Mouse (Mus musculus) mouse embryonic stem cell (cell line): ENCODE measurements around the gene Sarnp.

Source experiments
- in situ Hi-C, 2 experiments: fragments of 300-500 bp; cut with MboI; formaldehyde crosslinking; loops; 1 replicate in 1 of 2; 3 replicates in 1 of 2; pipeline ENCODE4 v1.14.3; 2019 to 2020; ENCODE audit warnings: low sequenced_read_pairs in 2 of 2, low pct_unique_long_range_greater_than_20kb in 1 of 2, mixed read lengths in 1 of 2; ENCODE audit not compliant: unreplicated experiment in 1 of 2

Sarnp gene

GRCm38 (mm10) chr10:128902409-128902988 is 85.4 kb downstream of the Sarnp start:
- in situ Hi-C loops: no loop called here

- in situ Hi-C loops: no loop called here
These were observed 87.7 kb downstream of the Sarnp start for GRCm38 (mm10) chr10:128904812-128905211.

- in situ Hi-C loops: no loop called here
These were observed 91.8 kb downstream of the Sarnp start for GRCm38 (mm10) chr10:128908778-128909448.

GRCm38 (mm10) chr10:128909567-128910028 is 92.5 kb downstream of the Sarnp start:
- in situ Hi-C loops: no loop called here

GRCm38 (mm10) chr10:128910066-128910841 is 93.1 kb downstream of the Sarnp start:
- in situ Hi-C loops: no loop called here

GRCm38 (mm10) chr10:128911430-128911829 is 94.3 kb downstream of the Sarnp start:
- in situ Hi-C loops: no loop called here

- in situ Hi-C loops: no loop called here
These were observed 95.1 kb downstream of the Sarnp start for GRCm38 (mm10) chr10:128912268-128912667.

- in situ Hi-C loops: no loop called here
These were observed 95.7 kb downstream of the Sarnp start for GRCm38 (mm10) chr10:128912791-128913190.

GRCm38 (mm10) chr10:128913219-128913618 is 96.1 kb downstream of the Sarnp start:
- in situ Hi-C loops: no loop called here

- in situ Hi-C loops: no loop called here
These were observed 96.6 kb downstream of the Sarnp start for GRCm38 (mm10) chr10:128913696-128914095.

GRCm38 (mm10) chr10:128915550-128915949 is 98.4 kb downstream of the Sarnp start:
- in situ Hi-C loops: no loop called here

- in situ Hi-C loops: no loop called here
These were observed 99.5 kb downstream of the Sarnp start for GRCm38 (mm10) chr10:128916665-128917064.

GRCm38 (mm10) chr10:128917400-128917799 is 100.3 kb downstream of the Sarnp start:
- in situ Hi-C loops: no loop called here

- in situ Hi-C loops: no loop called here
These were observed 101.1 kb downstream of the Sarnp start for GRCm38 (mm10) chr10:128918246-128918645.

- in situ Hi-C loops: no loop called here
These were observed 102.1 kb downstream of the Sarnp start for GRCm38 (mm10) chr10:128919203-128919631.

- in situ Hi-C loops: no loop called here
These were observed 102.8 kb downstream of the Sarnp start for GRCm38 (mm10) chr10:128919966-128920365.

- in situ Hi-C loops: no loop called here
These were observed 103.6 kb downstream of the Sarnp start for GRCm38 (mm10) chr10:128920736-128921161.

GRCm38 (mm10) chr10:128921251-128921650 is 104.1 kb downstream of the Sarnp start:
- in situ Hi-C loops: no loop called here
